Mouse (Mus musculus): Measurements from ENCODE around the gene Mvp.

Mvp gene
- long read RNA-seq, experiment 1, full-length matches to known transcripts, result 34 of 45 reads
- long read RNA-seq, experiment 1, partial matches to known transcripts, result 9 of 45 reads
- long read RNA-seq, experiment 1, other reads (novel, unspliced or antisense), result 2 of 45 reads
- long read RNA-seq, experiment 2, full-length matches to known transcripts, result 34 of 54 reads
- long read RNA-seq, experiment 2, partial matches to known transcripts, result 19 of 54 reads
- long read RNA-seq, experiment 2, other reads (novel, unspliced or antisense), result 1 of 54 reads

- intact Hi-C loops (cut with DNase I), result loop anchor here (5.0 kb wide), 1 partner anchor 37 kb away; the partner anchor contains the start of genes Cdipt and Cdiptos
Measured at GRCm38 (mm10) chr7:127014320-127014719, at the start of gene Mvp. Gene Mvp (minus strand): TSS chr7:127014621.

- intact Hi-C loops (cut with DNase I), result no loop called here
Measured at GRCm38 (mm10) chr7:127055026-127055585, 40.7 kb upstream of the Mvp start.

- intact Hi-C loops (cut with DNase I), result loop anchor here (5.0 kb wide), 1 partner anchor 60 kb away; no protein-coding TSS in a partner anchor
Measured at GRCm38 (mm10) chr7:127041851-127042672, 27.6 kb upstream of the Mvp start, which contains the start of gene Kif22. Gene Kif22 (minus strand): TSS chr7:127042471.

DNA sequence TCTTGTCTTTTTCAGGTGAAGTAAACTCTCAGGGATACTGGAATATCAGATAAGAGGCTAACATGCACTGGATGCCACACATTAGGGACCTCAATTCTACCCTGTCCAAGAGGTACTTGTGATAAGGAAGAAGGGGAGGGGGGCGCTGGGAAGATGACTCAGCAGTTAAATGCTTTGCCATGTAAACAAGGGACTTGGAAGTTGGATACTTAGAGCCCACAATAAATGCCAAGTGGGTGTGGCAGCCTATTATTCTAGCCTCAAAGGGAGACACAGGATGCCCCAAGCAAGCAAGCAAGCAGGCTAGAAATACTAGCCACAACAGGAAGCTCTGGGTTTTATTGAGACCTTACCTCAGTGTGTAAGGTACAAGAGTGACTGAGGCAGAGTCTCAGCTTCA lies 16.8 kb upstream of the Mvp start:
- intact Hi-C loops (cut with DNase I), result no loop called here

DNA sequence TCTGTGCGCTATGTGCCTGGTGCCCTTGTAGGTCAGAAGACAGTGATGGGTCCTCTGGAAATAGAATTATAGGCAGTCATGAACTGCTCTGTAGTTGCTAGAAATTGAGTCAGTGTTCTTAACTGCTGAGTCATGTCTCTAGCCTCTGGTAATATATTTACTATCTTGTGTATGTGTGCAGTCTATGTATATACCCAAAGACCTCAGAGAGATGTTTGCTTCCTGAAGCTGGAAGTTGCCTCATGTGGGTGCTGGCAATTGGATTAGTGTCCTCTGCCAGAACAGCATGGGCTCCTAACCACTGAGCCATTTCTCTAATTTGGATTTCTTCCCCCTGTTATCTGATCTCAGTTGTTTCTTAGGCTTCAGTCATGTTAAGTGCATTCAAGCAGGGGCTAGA lies 15.8 kb upstream of the Mvp start:
- intact Hi-C loops (cut with DNase I), result no loop called here

DNA sequence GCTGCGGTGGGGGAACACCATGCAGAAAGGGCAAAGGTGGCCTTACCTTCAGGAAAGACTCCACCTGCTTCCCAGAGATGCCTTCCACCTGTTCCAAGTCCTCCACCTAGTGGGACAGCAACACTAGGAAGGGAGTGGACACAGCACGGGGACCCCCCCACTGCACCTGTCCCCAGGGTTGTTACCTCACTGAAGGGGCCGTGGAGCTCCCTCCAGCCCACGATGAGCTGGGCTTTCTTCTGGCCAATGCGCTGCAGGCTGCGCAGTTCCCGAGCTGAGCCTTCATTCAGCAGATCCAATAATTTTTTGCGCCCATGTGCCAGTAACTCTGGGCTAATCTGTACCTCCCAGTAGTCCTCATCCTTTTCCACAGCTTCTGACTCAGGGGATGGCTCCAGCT lies 13.5 kb upstream of the Mvp start:
- intact Hi-C loops (cut with DNase I), result loop anchor here (5.0 kb wide), 1 partner anchor 74 kb away; no protein-coding TSS in a partner anchor

- intact Hi-C loops (cut with DNase I), result loop anchor here (5.0 kb wide), 1 partner anchor 75 kb away; no protein-coding TSS in a partner anchor
Measured at GRCm38 (mm10) chr7:127026984-127027726, 12.7 kb upstream of the Mvp start, which contains the start of gene Maz. Gene Maz (minus strand): TSS chr7:127027037.

DNA sequence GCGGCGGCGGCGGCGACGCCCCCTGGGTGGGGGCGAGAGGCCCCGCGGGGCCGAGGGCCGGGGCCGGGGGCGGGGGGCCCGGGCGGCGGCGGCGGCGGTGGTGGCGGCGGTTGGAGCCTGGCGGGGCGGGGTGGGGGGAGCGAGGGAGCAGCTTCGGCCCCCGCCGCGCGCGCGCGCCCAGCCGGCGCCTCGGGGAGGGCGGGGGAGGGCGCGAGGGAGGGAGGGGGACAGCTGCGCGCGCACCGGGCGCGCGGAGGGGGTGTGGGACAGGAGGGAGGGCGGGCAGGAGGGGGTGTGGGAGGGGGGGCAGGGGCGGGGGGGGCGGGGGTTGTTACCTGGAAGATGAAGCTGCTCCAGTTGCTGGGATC lies 12.2 kb upstream of the Mvp start:
- intact Hi-C loops (cut with DNase I), result loop anchor here (5.0 kb wide), 1 partner anchor 76 kb away; no protein-coding TSS in a partner anchor

- intact Hi-C loops (cut with DNase I), result loop anchor here (5.0 kb wide), 1 partner anchor 76 kb away; no protein-coding TSS in a partner anchor
Measured at GRCm38 (mm10) chr7:127026161-127026600, 11.8 kb upstream of the Mvp start.

DNA sequence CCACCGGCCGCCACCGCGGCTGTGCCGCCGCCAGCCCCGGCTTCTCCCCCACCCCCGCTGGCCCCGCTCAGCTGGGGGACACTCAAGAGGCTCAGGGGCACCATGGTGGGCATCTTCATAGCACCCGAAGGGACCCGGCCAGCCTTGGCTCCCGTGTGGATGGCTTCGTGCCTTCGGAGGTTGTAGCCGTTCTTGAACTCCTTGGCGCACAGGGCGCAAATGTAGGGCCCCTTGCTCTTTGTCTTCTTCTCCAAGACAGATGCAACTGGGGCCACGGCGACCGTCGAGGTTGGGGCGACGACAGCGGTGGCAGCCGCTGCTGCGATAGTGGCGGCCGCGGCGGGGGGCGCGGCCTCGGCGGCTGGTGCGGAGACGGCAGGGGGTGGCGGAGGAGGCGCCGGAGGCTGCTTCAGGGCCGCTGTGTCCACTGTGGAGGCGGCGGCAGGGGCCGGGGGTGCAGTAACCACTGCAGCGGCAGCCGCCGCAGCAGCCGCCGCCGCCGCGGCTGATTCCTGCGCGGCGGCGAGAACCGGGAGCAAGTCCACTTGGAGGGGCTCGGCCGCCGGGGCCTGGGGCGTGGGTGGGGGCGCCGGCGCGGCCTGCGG lies 11.2 kb upstream of the Mvp start:
- intact Hi-C loops (cut with DNase I), result loop anchor here (5.0 kb wide), 1 partner anchor 77 kb away; no protein-coding TSS in a partner anchor

GRCm38 (mm10) chr7:127024755-127025555 lies 10.5 kb upstream of the Mvp start:
- intact Hi-C loops (cut with DNase I), result loop anchor here (5.0 kb wide), 1 partner anchor 77 kb away; no protein-coding TSS in a partner anchor

DNA sequence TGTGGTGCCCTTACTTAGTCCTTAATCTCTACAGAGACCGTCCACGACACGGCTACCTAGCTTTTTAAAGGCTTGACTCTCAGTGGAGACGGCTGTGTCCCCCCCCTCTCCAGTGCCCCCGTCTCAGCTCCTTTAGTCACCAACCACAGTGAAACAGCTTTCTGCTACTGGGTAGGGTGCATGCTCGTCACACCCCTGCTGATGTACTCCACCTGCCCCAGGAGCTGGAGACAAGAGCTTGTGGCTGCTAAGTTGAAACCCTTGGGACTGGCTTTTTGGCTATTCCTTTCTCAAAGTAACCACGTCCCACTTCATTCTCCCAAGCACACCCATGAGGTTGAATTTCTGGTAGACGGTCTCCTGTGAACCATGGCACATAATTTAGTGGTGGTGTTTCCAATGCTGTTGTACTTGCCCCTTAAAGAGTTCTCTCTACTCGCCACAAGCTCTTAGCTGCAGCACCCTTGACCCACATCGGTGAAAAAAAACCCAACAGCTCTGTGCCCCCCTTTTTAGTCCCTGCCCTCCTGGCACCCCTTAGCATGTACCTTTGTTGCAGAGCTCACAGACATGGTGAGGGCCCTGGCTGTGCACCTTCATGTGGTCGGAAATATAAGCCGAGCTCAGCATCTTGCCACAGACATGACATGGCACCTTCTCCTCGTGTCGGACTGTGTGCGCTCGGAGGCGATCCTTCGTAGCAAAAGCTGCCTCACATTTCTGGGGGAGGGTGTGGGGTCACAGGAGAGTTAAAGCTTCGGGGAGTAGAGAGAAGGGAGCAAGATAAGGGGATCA lies 9.7 kb upstream of the Mvp start:
- intact Hi-C loops (cut with DNase I), result no loop called here

- intact Hi-C loops (cut with DNase I), result no loop called here
Measured at GRCm38 (mm10) chr7:127023272-127023691, 8.9 kb upstream of the Mvp start.

- intact Hi-C loops (cut with DNase I), result no loop called here
Measured at GRCm38 (mm10) chr7:127022528-127023271, 8.3 kb upstream of the Mvp start.

GRCm38 (mm10) chr7:127021563-127022527 lies 7.4 kb upstream of the Mvp start:
- intact Hi-C loops (cut with DNase I), result no loop called here

DNA sequence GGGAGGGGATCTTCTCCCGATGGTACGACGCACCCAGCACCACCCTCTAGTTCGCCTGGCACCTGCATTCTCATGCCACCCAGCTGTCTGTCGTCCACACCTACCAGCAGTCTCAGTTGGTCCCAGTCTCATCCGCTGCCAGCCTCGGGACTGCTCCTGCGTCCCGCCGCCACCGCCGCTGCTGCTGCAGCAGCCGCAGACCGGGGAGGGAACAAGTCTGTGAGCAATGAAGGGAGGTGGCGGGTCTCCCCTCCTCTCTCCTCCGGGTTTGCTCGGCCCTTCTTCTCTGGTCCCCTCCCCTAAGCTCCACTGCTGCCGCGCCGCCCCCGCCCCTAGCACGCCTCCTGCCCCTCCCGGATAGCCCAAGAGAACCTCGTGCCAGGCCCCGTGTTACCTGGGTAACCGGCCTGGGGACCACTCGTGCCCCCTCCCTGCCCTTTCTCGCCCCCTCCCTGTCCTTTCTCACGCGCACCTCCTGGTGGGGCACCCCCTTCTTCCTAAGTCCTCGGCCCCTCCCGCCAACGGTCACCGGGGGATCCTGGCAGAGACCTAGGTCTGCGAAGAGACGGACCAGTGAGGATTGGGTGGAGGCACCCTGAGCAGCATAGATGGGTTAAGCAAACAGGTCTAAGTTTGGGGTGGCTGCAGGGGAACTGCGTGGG lies 6.6 kb upstream of the Mvp start, which contains the start of the genes Gm42742 and Prrt2:
TSS of gene Gm42742 (minus strand) at position 197 of the 662 bp plus-strand sequence.
TSS of gene Prrt2 (minus strand) at position 311 of the 662 bp plus-strand sequence.
- intact Hi-C loops (cut with DNase I), result no loop called here
